ENCODE assay signal across 20 mouse cellular contexts in the genomic region with DNA sequence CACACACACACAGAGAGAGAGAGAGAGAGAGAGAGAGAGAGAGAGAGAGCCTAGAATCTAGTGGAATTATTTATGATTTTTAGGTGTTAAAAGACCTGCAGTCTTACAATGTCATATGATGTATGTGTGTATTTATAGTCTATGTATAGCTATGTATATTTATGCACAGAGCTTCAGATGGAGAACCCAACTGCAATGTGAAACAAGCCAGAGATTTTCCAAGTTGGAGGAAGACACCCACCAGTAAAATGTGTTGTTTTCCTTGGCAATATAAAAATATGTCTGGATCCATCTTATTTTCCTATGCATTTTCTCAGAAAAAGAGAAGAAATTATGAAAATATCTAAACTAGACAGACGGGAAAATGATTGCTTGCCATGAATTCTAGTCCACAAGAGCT. TPM values are rescaled to one million over a fixed set of nuclear protein-coding genes. Genes with fewer than 3 reads are reported as not detected.
DNase-seq lines count a peak whose midpoint lies in the region; ATAC-seq and TF ChIP-seq lines count a peak whose summit lies in the region.
"Had no signal": no experiment of that assay in that cellular context is flagged by ENCODE, and none has a peak within 500 bp of the region (broad histone marks: within the 10 kb centered on the region; RNA-seq: fewer than 3 reads in every experiment).

No protein-coding gene starts in this region.

- no peaks in the 10 kb centered on the region for H3K36me3 ChIP-seq in hindbrain, embryonic 13.5 days
- peaks cover under 1% of the 10 kb centered on the region; the same call in 1 of the 2 replicates for H3K36me3 ChIP-seq in hindbrain, embryonic 11.5 days (ENCODE audit: control insufficient read depth, insufficient read depth, low read length)
- peaks cover 4% of the 10 kb centered on the region for H3K36me3 ChIP-seq in midbrain, embryonic 13.5 days
- peaks cover under 1% of the 10 kb centered on the region; the same call in 1 of the 2 replicates for H3K36me3 ChIP-seq in midbrain, embryonic 11.5 days (ENCODE audit: control insufficient read depth, insufficient read depth, low read length)
- H3K36me3 ChIP-seq: liver, embryonic 12.5 days had no signal

- no peak overlapping the region for H3K4me2 ChIP-seq in hindbrain, embryonic 13.5 days
- H3K4me2 ChIP-seq in hindbrain, embryonic 11.5 days (replicated peaks; ENCODE audit: low read depth, low read length): no peak overlapping the region
- no peak overlapping the region for H3K4me2 ChIP-seq in midbrain, embryonic 13.5 days (replicated peaks)
- H3K4me2 ChIP-seq in midbrain, embryonic 11.5 days: no peak overlapping the region
- H3K4me2 ChIP-seq: limb, embryonic 12.5 days; liver, embryonic 12.5 days had no signal

- WGBS in cerebellum, adult 2 months: 66% methylated on average over 1 of the region's 1 CpGs
- 85% methylated on average over 1 of the region's 1 CpGs for WGBS in hindbrain, embryonic 13.5 days
- 100% methylated on average over 1 of the region's 1 CpGs for WGBS in hindbrain, embryonic 11.5 days
- WGBS in midbrain, embryonic 13.5 days: 80% methylated on average over 1 of the region's 1 CpGs
- WGBS in midbrain, embryonic 11.5 days: 85% methylated on average over 1 of the region's 1 CpGs

- no peak overlapping the region for H3K4me3 ChIP-seq in cerebellum, adult 2 months (replicated peaks; ENCODE audit: insufficient read depth, low read depth, low read length)
- no peak overlapping the region for H3K4me3 ChIP-seq in hindbrain, embryonic 13.5 days
- no peak overlapping the region for H3K4me3 ChIP-seq in hindbrain, embryonic 11.5 days (ENCODE audit: low read depth, low read length)
- H3K4me3 ChIP-seq in midbrain, embryonic 13.5 days (replicated peaks): no peak overlapping the region
- no peak overlapping the region for H3K4me3 ChIP-seq in midbrain, embryonic 11.5 days (ENCODE audit: low read depth, low read length)
- H3K4me3 ChIP-seq: erythroblast, embryonic 14.5 days; heart, embryonic 13.5 days; limb, embryonic 12.5 days; liver, embryonic 12.5 days had no signal

- no peak for TF ChIP-seq POLR2A in cerebellum, adult 2 months (IDR thresholded peaks at IDR 0.05; ENCODE audit: borderline replicate concordance, insufficient read depth, low read length)

- no peaks in the 10 kb centered on the region for H3K27me3 ChIP-seq in cerebellum, adult 2 months (ENCODE audit: control insufficient read depth, insufficient read depth, low read length)
- H3K27me3 ChIP-seq in hindbrain, embryonic 13.5 days: no peaks in the 10 kb centered on the region
- H3K27me3 ChIP-seq in hindbrain, embryonic 11.5 days (ENCODE audit: control insufficient read depth, insufficient read depth, low read length): no peaks in the 10 kb centered on the region
- H3K27me3 ChIP-seq in midbrain, embryonic 13.5 days: no peaks in the 10 kb centered on the region
- H3K27me3 ChIP-seq in midbrain, embryonic 11.5 days (ENCODE audit: control insufficient read depth, insufficient read depth, low read length): no peaks in the 10 kb centered on the region
- H3K27me3 ChIP-seq: heart, embryonic 13.5 days; limb, embryonic 12.5 days had no signal

- no peaks in the 10 kb centered on the region for H3K9me3 ChIP-seq in hindbrain, embryonic 13.5 days
- H3K9me3 ChIP-seq in hindbrain, embryonic 11.5 days (ENCODE audit: control insufficient read depth, low read length): no peaks in the 10 kb centered on the region
- H3K9me3 ChIP-seq in midbrain, embryonic 13.5 days: no peaks in the 10 kb centered on the region
- H3K9me3 ChIP-seq in midbrain, embryonic 11.5 days (ENCODE audit: control insufficient read depth, low read length): no peaks in the 10 kb centered on the region
- H3K9me3 ChIP-seq: heart, embryonic 13.5 days; limb, embryonic 12.5 days; liver, embryonic 12.5 days had no signal

- TF ChIP-seq CTCF in cerebellum, adult 2 months (IDR thresholded peaks at IDR 0.05; ENCODE audit: borderline replicate concordance, insufficient read depth, low read depth, low read length): no peak

- ATAC-seq in hindbrain, embryonic 13.5 days (ENCODE audit: low FRiP score): no peak
- no peak for ATAC-seq in hindbrain, embryonic 11.5 days (ENCODE audit: low FRiP score)
- no peak for ATAC-seq in midbrain, embryonic 13.5 days
- ATAC-seq in midbrain, embryonic 11.5 days (ENCODE audit: low FRiP score): no peak
- ATAC-seq: hindbrain, embryonic 16.5 days; intestine, embryonic 16.5 days; liver, embryonic 12.5 days had no signal

- no peak for DNase-seq in cerebellum, adult 2 months
- DNase-seq in cerebellum, postnatal 25 days: no peak
- DNase-seq in hindbrain, embryonic 11.5 days (ENCODE audit: low spot score): no peak
- no peak for DNase-seq in midbrain, embryonic 11.5 days (ENCODE audit: low spot score, missing footprints)
- peak; percentile 79 for DNase-seq in telencephalon, adult 2 months (ENCODE audit: low read depth, low spot score)
- DNase-seq in urinary bladder, adult 18-20 months (ENCODE audit: low spot score in 2 of 2): no peak
- DNase-seq: gastrocnemius, postnatal 14 days; heart, postnatal 14 days; kidney, adult 9 months; kidney, postnatal 14 days; lung, adult 18-20 months; lung, postnatal 14 days had no signal

- H3K27ac ChIP-seq in cerebellum, adult 2 months (ENCODE audit: insufficient read depth, low read length): peak overlapping the region; percentile 44; the same call in 1 of the 2 replicates
- H3K27ac ChIP-seq in hindbrain, embryonic 13.5 days: peak overlapping the region; percentile 87
- H3K27ac ChIP-seq in hindbrain, embryonic 11.5 days (ENCODE audit: low read depth, low read length): no peak overlapping the region
- peak overlapping the region; percentile 80 for H3K27ac ChIP-seq in midbrain, embryonic 13.5 days
- no peak overlapping the region for H3K27ac ChIP-seq in midbrain, embryonic 11.5 days (ENCODE audit: low read depth, low read length)
- H3K27ac ChIP-seq: liver, embryonic 12.5 days had no signal

- H3K9ac ChIP-seq in hindbrain, embryonic 13.5 days: no peak overlapping the region
- no peak overlapping the region for H3K9ac ChIP-seq in hindbrain, embryonic 11.5 days (ENCODE audit: low read depth, low read length)
- H3K9ac ChIP-seq in midbrain, embryonic 13.5 days (replicated peaks): no peak overlapping the region
- H3K9ac ChIP-seq in midbrain, embryonic 11.5 days (ENCODE audit: low read length): no peak overlapping the region
- H3K9ac ChIP-seq: limb, embryonic 12.5 days; liver, embryonic 12.5 days had no signal

- H3K4me1 ChIP-seq in cerebellum, adult 2 months (ENCODE audit: control insufficient read depth, insufficient read depth, low read length): peaks cover 49% of the 10 kb centered on the region
- peaks cover 47% of the 10 kb centered on the region for H3K4me1 ChIP-seq in hindbrain, embryonic 13.5 days (replicated peaks)
- peaks cover 6% of the 10 kb centered on the region for H3K4me1 ChIP-seq in hindbrain, embryonic 11.5 days (replicated peaks; ENCODE audit: control insufficient read depth, insufficient read depth, low read length)
- peaks cover 66% of the 10 kb centered on the region for H3K4me1 ChIP-seq in midbrain, embryonic 13.5 days (replicated peaks)
- H3K4me1 ChIP-seq in midbrain, embryonic 11.5 days (ENCODE audit: control insufficient read depth, insufficient read depth, low read length): peaks cover 38% of the 10 kb centered on the region

RNA-seq across cellular contexts. Expression of a gene that starts 32.7 kb away (rescaled TPM):
- polyA plus RNA-seq in cerebellum, adult 2 months (2012; rRNA removed): 37.9 and 43.6 TPM in 2 replicates
- polyA plus RNA-seq in hindbrain, embryonic 13.5 days (2015; fragmentation: Nextera tagmentation; extraction: Ambion mirVana): 14.0 and 17.2 TPM in 2 replicates
- polyA plus RNA-seq in hindbrain, embryonic 11.5 days (2014; fragmentation: Nextera tagmentation; extraction: Ambion mirVana): 34.3 and 41.7 TPM in 2 replicates
- 22.5 and 27.3 TPM in 2 replicates for polyA plus RNA-seq in midbrain, embryonic 13.5 days (2015; fragmentation: Nextera tagmentation; extraction: Ambion mirVana)
- 37.8 and 44.7 TPM in 2 replicates for polyA plus RNA-seq in midbrain, embryonic 11.5 days (2014; fragmentation: Nextera tagmentation; extraction: Ambion mirVana)
- polyA plus RNA-seq: erythroblast, embryonic 14.5 days had no signal

Comparison
In these comparisons a context has a peak if more than half of its experiments do, and no peak if none do; other contexts are left out.
1. H3K27ac ChIP-seq: peak in cerebellum, adult 2 months (single experiment), hindbrain, embryonic 13.5 days (single experiment) and midbrain, embryonic 13.5 days (single experiment); none in hindbrain, embryonic 11.5 days (single experiment) and midbrain, embryonic 11.5 days (single experiment).